Mouse (Mus musculus) neural tube, embryonic 13.5 days (tissue): ENCODE data around the gene Homer3. TPM values are rescaled to one million over a fixed set of nuclear protein-coding genes. Genes with fewer than 3 reads are reported as not detected.

Source experiments
- polyA plus RNA-seq: library from polyadenylated mRNA; unstranded; fragments of >200 nt; fragmentation: Nextera tagmentation; extraction: Ambion mirVana; gene quantifications from 2 replicates; pipeline ENCODE4 v1.2.1, GENCODE M21; 2015

Homer3 gene
- polyA plus RNA-seq, 1 experiment from 2014 or later: 49.6 TPM

Other genes with a start within 250 kb of the Homer3 start
- 68.1 and 68.7 TPM in 2 replicates for gene Mau2, start 240.1 kb upstream of the Homer3 start, polyA plus RNA-seq
- 57.7 and 59.2 TPM in 2 replicates for gene Sugp1, start 240.0 kb upstream of the Homer3 start, polyA plus RNA-seq
- gene Tm6sf2, start 209.9 kb upstream of the Homer3 start, polyA plus RNA-seq: 1.3 and 1.7 TPM in 2 replicates
- 0.35 and 0.51 TPM in 2 replicates for gene Hapln4, start 199.4 kb upstream of the Homer3 start, polyA plus RNA-seq
- gene Ncan, start 162.0 kb upstream of the Homer3 start, polyA plus RNA-seq: 131 and 136 TPM in 2 replicates
- 34.8 and 40.6 TPM in 2 replicates for gene Nr2c2ap, start 151.5 kb upstream of the Homer3 start, polyA plus RNA-seq
- gene Rfxank, start 143.7 kb upstream of the Homer3 start, polyA plus RNA-seq: 11.9 and 12.6 TPM in 2 replicates
- 54.5 and 56.0 TPM in 2 replicates for gene Borcs8, start 143.3 kb upstream of the Homer3 start, polyA plus RNA-seq
- gene Mef2b, start 143.1 kb upstream of the Homer3 start, polyA plus RNA-seq: 0.52 and 0.53 TPM in 2 replicates
- gene Tmem161a, start 110.5 kb upstream of the Homer3 start, polyA plus RNA-seq: 46.6 and 47.4 TPM in 2 replicates
- gene Slc25a42, start 70.5 kb upstream of the Homer3 start, polyA plus RNA-seq: 5.5 and 6.4 TPM in 2 replicates
- gene Sugp2, start 48.6 kb upstream of the Homer3 start, polyA plus RNA-seq: 64.8 and 72.5 TPM in 2 replicates
- gene Armc6, start 48.4 kb upstream of the Homer3 start, polyA plus RNA-seq: 81.9 and 85.7 TPM in 2 replicates
- 41.9 and 51.9 TPM in 2 replicates for gene Ddx49, start 19.7 kb downstream of the Homer3 start, polyA plus RNA-seq
- gene Cope, start 19.7 kb downstream of the Homer3 start, polyA plus RNA-seq: 271 and 278 TPM in 2 replicates
- gene Cers1, start 32.9 kb downstream of the Homer3 start, polyA plus RNA-seq: 23.3 and 26.2 TPM in 2 replicates
- gene Gdf1, start 47.0 kb downstream of the Homer3 start, polyA plus RNA-seq: 2.4 and 3.3 TPM in 2 replicates
- 16.3 and 17.3 TPM in 2 replicates for gene Upf1, start 70.5 kb downstream of the Homer3 start, polyA plus RNA-seq
- gene Comp, start 90.7 kb downstream of the Homer3 start, polyA plus RNA-seq: 0.55 and 1.8 TPM in 2 replicates
- 33.7 and 35.9 TPM in 2 replicates for gene Crtc1, start 156.8 kb downstream of the Homer3 start, polyA plus RNA-seq
- 25.6 and 27.6 TPM in 2 replicates for gene Klhl26, start 194.1 kb downstream of the Homer3 start, polyA plus RNA-seq
- 78.4 and 89.7 TPM in 2 replicates for gene Tmem59l, start 204.5 kb downstream of the Homer3 start, polyA plus RNA-seq
- 3.6 and 4.6 TPM in 2 replicates for gene Crlf1, start 210.3 kb downstream of the Homer3 start, polyA plus RNA-seq
- 143 and 153 TPM in 2 replicates for gene Rex1bd, start 223.9 kb downstream of the Homer3 start, polyA plus RNA-seq
- gene Uba52, start 228.0 kb downstream of the Homer3 start, polyA plus RNA-seq: 787 and 800 TPM in 2 replicates
- 347 and 358 TPM in 2 replicates for gene Fkbp8, start 244.9 kb downstream of the Homer3 start, polyA plus RNA-seq
- 46.7 and 46.9 TPM in 2 replicates for gene Kxd1, start 245.1 kb downstream of the Homer3 start, polyA plus RNA-seq